Mouse (Mus musculus) spleen, postnatal 14 days (tissue): ENCODE results near the gene Ints14.
A peak's percentile ranks its signal among the peaks of the same experiment; 100 is the strongest.

Source experiments
- DNase-seq, 2 experiments: peaks; one replicate each; pipeline ENCODE4 v3.0.0; 2021 to 2022; ENCODE audit warnings: low spot score in 2 of 2

Ints14 gene

DNA sequence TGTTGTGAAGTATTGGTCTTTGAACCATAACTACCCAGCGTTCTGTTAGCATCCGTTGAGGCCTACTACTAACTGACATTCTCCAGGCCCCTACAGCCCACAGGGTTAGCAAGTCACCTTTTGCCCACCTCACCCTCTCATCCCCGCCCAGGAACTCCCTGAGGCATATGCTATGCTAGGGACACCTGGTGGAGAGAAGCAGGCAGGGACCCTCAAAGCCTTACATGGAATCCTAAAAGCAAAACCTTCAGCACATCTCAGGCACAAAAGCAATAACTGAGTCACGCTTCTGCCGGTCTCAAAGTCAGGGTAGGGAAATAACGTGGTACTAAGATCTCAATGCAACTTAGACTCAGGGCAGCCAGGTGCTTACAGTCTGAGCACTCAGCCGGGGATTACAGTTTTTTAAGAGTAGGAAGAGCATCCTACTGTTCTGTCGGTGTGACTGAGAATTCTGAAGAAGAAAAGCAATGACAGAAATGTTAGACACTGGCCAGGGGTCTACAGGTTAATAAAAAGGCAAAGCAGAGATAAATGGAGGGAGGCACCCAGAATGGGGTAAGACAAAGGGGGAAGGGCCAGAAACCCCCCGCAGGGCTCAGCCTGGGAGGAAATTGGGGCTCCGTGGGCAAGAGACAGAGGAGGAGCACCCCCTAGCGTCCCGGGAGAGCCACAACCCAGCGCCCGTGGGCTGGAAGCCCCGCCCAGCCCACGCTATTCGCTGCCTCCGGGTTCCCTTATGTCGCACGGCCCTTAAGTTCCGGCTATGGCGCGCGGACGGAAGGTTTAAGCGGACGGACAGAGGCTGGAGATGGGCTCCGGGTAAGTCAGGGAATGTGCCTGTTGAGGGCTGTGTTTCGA is at the start of gene Ints14:
Gene Ints14, plus strand, starts transcription at position 789 of the 861 bp plus-strand sequence.
- DNase-seq: peak; percentile 97

DNA sequence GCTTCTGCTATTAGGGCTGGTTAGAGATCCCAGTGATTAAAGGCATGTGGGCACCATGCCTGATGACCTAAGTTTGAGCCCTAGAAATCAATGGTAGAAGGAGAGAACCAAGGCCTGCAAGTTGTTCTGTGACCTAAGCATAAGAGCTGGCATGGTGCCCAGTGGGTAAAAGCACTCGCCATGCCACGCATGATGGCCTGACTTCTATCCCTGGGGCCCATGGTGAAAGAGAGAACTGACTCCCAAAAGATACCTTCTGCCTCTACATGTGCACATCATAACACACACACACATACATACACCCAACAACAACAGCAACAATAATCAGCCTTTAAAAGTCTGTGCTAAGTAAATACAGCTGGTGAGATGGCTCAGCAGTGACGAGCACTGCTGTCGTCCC is 47.3 kb upstream of the Ints14 start:
- no peak for DNase-seq

DNA sequence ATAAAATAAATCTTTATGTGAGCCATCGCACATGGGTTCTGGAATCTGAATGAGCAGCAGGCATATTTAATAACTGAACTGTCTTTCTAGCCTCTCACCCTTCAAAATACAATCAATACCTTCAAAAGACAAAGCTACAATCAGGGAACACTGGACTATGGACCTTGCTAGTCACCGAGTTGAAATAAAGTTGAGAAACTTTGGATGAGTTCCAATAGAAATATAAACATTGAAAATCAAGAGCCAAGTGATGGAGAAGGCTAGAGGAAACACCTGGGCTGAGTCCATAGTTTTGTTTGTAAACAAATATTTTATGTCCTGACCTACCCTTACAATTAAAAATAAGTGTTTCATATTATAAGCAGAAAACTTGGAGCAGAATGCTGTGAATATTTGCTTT is 46.7 kb upstream of the Ints14 start:
- no peak for DNase-seq

DNA sequence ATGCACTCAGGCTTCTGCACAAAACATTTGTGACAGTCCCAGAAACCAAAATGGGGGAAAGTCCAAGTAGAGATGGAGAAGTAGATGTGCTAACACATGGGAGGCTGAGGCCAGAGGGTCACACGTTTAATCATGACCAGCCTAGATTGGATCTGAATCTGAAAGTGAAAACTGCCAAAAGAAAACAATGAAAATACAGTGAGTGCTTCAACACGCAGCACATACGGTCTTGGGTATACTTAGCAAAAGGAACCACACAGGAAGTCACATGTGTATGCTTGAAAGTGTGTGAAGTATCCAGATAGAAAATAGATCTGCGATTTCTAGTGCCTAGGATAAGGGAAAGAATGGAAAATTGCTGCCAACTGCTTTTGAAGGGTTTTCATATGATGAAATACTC is 46.1 kb upstream of the Ints14 start:
- DNase-seq: no peak

DNA sequence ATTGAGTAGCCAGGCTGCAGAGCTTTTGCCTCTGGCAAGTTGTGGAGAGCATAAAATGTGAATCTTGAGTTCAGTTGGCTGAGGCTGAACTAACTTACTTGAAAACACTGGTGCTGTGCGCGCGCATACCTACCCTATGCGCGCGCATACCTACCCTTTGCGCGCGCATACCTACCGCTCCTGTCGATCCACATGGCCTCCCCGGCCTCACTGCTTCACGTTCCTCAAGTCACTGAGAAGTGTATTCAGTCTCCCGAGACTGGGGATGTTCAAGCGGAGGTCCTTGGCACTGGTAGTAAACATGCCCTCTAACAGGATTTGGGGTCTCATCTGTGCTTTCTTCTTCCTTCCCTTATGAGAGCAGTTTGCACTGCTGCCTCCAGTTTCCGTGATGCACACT is 42.1 kb upstream of the Ints14 start:
- DNase-seq: no peak

DNA sequence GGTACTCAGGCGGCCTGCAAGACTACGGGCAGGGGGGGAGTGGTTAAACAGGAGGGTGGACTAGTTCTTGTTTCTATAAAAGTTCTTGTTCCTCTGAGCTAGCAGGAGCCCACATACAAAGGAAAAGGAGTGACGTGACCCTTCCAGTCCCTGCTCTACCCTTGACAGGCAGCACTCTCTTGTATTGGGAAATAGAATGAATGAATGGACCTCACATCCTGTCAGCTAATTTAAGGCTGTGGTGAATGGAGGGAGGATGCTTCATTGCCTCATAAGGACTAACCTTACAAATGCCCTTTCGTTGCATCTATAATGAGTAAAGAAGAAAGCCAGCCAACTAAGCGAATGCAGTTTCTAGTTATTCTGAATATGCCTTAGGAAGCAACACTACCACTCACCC is 34.9 kb upstream of the Ints14 start:
- DNase-seq: no peak

DNA sequence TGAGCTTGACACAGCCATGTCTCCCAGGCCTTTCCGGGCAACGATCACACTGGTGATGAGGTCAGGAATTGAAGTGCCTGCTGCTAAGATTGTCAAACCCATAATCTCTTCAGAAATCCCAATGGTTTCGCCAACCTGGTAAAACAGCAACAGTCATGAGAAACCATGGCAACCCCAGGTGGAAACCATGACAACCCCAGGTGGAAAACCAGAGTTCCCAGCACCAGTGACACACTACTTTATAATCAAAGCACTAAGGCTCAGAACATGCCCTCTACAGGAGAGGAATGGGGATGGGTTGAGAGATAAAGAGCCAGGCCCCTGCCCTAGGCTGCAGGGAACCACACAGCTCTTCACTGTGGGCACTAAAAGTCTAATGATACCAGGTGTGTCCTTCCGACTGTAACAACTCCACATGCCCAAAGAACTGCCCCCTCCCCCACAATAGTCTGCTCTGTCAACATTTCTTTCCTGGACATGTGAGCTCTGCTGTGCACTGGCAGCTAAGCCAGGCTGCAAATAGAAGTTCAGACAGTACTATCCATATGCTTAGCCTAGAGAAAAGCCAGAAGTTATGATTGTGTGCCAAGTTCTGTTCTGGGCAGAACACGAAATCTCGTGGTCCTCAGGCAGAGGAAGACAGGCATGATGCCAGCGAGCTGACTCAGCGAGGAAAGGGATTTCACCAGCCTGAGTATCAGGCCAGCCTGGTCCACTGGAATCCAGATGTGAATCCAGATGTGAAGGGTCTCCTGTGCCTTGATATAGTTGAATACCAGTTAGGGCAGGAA is 34.3 kb upstream of the Ints14 start:
- DNase-seq: no peak

DNA sequence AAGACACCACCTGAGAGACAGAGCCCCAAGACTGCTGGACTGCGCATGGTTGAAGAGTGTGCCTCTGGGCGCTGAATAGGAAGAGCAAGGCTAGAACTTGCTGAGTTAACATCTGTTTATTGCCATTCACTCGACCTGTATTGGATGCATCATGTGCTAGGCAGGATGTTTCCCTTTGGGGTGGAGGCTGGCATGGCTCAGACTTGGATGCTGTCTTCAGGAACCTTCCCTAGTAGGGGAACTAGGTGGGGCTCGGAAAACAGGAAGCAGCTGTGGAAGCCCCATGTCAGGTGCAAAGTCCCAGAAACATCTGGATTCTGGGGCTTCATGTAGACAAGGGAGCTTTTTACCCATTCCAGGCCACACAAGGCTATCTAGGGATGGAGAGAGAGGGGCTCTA is 30.4 kb upstream of the Ints14 start:
- no peak for DNase-seq

DNA sequence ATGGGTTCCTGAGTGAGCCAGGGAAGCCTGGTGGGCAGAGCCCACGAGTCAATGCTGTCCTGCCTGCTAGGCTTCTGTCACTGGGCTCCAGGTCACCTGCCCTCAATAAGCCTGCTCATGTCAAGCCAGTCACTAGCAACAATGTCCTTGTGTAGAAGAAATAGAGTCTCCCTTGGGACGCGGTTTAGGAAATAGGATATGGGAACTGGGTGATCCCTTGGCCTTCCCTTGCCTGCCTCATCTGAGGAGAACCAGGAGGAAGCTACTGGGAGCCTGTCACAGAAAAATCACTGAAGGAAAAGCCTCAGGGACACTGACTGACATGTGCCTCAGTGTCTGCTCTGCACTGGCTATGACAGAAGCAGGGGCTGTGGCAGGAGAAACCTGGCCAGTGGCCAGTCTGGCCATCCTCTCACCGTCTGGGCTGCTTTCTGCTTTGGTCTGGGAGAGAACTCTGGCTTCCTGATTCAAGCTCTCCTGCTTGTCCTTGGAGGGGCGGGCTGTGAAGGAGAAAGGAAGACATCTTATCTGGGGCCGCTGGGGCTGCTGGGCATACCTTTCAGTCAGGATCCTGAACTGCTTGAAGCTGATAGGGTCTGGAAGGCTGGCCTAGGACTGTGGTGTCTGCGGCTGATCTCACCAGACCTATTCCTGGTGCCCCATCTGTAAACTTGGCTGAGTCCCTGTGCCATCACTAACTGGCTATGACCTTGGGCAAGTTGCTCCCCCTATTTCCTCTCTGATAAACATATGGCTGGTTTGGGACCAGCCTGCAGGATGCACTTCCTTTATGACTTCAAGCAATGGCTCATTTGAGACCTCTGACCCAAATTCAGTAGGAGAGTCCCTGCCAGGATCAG is 28.7 kb upstream of the Ints14 start:
- DNase-seq: no peak

DNA sequence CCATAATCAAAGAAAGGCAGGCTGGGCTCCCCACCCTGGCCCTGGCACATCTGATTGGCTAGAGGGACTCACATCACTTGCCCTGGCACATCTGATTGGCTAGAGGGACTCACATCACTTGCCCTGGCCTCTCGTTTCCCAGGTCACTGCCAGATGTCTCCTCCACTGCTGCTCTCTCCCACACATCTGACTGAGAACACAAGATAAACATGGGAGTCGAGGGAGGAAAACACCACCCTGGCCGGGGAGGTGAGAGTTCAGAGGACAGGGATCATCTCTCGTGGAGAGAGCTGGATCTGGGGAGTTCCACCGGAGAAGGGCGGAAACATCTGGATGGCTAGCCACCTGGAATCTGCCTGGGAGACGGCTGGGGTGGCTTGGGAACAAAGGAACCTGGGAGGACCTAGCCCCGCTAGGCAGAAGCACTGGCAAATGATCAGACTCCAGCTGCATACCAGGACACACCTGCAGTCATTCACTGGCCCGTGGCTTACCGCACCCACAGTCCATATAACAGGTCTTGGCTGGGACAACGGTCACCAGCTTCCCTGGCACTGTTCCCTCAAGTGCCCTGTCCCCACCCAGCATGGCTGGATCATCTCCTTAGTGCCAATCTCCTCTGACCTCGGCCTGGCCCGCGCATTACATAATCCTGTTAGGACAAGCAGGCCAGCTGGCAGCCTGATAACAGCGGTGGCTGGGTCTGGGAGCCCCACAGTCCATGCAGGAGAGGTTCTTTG is 26.5 kb upstream of the Ints14 start:
- DNase-seq: no peak

DNA sequence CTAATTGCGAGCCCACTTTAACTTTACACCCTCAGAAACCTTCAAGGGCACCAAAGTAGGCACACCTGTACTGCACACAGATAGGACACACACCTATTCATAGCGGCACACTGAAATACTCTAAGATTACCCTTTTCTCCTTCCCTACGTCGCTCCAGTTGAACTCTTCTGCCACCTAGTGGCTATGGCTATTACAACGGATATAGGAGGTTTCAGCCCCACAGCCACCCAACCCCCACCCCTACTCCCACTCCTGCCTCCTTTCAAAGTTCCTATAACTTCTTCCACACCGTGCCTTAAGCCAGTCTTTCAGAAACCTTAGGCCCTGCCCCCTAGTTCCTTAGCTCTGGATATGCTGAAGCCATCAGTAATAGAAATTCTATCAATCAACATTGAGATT is 24.2 kb upstream of the Ints14 start:
- peak in 1 of 2 experiments; percentile 68 for DNase-seq

DNA sequence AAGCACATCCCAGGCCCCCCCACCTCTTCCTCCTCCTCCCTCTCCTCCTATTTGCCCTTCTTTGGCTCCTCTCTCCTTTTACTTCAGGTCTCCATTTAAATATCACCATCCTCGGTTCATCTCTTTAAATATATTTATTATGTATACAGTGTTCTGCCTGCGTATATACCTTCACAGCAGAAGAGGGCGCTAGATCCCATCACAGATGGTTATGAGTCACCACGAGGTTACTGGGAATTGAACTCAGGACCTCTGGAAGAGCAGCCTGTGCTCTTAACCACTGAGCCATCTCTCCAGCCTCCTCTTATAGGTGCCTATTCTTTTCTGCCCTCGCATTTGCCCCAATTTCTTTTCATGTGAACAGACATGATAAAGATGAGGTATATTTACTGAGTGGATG is 23.2 kb upstream of the Ints14 start:
- no peak for DNase-seq

DNA sequence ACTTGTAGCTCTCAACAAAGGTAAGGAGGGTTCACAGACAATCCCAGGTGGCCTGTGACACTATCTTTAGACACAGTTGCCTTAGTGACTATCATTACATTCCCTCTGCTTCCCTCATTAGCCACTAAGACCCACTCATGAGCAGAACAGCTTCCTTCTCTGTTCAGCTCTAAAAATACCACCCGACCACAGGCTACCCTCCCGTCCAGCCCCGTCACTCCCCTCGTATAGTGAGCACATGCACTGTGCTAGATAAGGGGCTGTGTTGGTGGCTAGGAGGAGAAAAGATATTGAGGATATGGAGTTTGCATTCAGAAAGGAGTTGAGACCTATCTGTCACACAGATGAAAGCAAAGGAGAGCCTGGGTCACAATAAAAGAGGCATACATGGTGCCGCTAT is 22.2 kb upstream of the Ints14 start:
- no peak for DNase-seq

DNA sequence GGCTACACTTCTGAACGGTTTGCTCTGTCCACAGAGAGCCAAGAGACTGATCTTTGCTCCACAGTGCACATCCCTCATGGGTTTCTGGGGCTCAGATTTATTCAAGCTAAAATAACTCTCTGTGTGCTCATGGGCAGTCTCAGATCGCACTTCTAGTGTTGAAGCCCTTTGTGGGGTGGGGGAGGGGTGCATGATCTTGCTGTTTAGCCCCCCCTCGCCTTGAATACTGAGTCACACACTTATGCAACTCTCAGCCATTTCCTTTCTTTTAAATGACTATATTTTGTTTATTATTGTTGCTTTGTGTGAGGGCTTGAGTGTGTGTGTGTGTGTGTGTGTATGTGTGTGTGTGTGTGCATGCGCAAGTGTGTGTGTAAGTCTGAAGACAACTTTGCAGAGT is 21.4 kb upstream of the Ints14 start:
- DNase-seq: no peak

DNA sequence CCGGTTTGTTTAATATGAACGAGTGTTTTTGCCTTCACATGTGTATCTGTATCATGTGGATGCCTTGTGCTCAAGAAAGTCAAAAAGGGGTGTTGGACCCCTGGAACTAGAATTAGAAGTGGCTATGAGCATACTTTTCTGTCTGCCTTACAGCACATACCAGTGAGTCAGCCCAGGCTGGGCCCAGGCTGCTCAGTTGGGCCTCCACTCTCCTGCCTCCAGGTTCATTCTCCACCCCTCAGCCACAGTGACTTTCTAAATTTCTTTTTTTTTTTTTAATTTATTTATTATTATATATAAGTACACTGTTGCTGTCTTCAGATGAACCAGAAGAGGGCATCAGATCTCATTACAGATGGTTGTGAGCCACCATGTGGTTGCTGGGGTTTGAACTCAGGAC is 20.9 kb upstream of the Ints14 start:
- no peak for DNase-seq

DNA sequence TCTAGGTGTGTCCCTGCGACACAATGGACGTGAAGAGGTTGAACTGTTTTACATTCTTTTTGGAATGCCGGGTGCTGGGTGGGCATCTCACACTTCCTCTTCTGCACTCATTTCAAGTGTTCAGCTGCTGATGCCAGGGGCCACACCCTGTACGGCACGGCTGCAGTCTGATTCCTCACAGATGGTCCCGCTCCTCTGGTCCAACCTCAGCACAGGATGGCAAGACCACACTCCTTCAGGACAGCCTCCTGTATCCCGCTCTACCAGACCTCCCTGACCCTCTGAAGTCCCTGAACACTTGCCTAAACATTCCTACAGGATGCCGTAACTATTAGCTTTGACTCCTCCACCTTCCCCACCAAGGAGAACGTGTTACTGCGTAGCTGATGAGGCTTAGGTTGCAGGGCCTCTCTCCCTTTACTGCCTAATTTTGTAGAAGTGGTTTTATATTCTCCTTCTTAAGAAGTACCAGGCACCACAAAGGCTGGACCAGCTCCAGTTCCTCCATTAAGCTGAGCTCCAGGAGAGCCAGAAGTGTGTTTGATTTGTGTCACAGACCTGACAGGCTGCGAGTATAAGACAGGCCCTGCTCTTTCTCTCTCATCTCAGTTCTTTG is 19.9 kb upstream of the Ints14 start:
- DNase-seq: no peak

DNA sequence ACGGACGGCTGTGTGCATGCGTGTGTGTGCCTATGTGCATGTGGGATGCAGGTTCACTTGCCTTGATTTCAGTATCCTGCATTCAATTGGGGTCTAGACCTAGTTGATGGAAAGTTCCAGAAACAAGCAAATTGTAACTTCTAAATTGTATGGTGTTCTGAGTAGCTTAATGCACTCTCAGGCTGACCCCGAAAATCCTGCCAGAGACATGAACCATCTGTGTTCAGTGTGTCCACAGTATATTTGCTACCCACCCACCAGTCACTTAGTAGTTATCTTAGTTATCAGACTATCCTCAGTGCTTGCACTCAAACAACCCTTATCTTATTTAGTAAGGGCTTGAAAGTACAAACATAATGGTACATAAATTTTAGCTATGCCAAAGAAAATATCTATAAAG is 19.1 kb upstream of the Ints14 start:
- DNase-seq: no peak

DNA sequence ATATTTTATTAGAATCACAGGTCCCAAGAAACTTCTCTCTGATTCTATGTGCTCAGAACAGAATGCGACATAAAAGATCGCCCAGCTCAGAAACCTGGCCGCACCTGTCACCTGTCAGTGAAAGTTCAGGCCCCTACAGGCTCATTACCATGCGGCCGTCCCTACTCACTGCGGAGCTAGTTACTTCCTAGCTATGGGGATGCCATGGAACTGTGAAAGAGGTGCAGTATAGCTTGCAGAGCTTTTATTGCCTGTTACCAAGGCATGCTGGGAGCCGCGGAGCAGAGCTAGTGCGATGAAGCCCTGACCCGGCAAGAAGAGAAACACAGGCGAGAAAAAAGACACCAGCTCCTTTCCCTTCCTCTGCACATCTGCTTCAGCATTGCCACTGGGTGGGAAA is 16.7 kb upstream of the Ints14 start:
- DNase-seq: no peak

DNA sequence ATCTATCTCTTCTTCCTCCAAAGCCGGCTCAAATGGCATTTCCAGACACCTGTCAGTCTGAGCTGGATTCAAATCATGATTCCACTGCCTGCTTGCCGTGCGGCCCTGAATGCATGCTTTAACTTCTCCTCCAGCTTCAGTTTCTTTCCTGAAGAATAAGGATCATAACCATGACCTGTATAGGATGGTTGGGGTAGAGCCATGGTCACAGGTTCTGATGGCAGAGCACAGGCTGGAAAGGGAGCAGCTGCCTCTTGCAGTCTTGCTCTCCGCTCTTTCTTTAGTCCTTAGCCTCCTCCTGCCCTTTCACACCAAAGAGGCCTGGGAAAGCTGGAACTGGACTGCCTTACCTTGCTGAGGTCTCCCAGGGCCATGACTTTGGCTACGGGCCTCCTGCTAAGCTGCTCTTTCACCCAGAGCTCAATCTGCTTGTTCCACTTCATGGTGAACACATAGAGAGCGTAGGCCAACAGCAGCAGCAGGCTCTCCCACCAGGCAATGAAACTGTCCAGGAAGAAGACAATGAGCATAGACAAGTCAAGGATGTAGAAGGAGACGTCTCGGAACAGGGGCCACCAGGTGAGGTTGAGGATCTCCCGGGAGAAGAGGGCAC is 13.1 kb upstream of the Ints14 start:
- DNase-seq: no peak

DNA sequence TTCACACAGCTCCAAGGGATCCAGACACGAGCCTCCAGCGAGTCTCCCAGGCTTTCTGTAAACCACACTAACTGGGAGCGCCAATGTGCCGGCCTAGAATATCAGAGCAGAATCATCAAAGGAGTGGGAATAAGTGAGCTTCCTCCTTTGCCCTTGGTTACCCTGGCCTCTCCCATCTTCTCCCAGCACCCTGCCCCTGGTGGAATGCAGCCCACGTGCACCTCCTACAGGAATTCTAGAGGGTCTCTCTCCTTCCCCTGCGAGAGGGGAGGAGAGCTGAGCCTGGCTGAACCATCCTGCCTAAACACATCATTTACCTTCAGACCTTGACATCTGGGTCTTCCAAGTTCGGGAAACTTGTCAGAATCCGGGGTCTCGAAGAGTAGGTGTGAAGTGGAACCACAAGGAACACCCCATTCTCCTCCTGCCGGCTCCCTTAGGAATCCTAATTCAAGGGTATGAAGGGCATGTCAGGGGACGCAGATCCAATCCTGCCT is 9.5 kb upstream of the Ints14 start, which contains the start of gene Slc24a1:
Gene Slc24a1, minus strand, starts transcription at position 447 of the 497 bp plus-strand sequence.
- DNase-seq: no peak
